Mouse (Mus musculus) myocyte (in vitro differentiated cells): ENCODE results near the gene Gm45261.

Source experiments
- E2F4 ChIP-seq: IDR thresholded peaks from one replicate; pipeline ENCODE4 v1.6.1; 2011; ENCODE audit warnings: mild to moderate bottlenecking, control low read depth, moderate library complexity; ENCODE audit not compliant: insufficient read depth
- MYOD1 ChIP-seq, 3 experiments: IDR thresholded peaks; one replicate each; pipeline ENCODE4 v1.6.1; 2011; ENCODE audit warnings: control low read depth in 2 of 3, low read depth in 2 of 3, mild to moderate bottlenecking in 2 of 3, moderate library complexity in 1 of 3; ENCODE audit not compliant: insufficient read length in 2 of 3, control insufficient read depth in 1 of 3
- POLR2A ChIP-seq: IDR thresholded peaks from one replicate; pipeline ENCODE4 v1.6.1; 2011; ENCODE audit warnings: low read depth, mild to moderate bottlenecking, control low read depth, moderate library complexity; ENCODE audit not compliant: insufficient read length
- POLR2AphosphoS2 ChIP-seq: IDR thresholded peaks from one replicate; pipeline ENCODE4 v1.6.1; 2011; ENCODE audit warnings: low read depth, control low read depth; ENCODE audit not compliant: insufficient read length
- USF1 ChIP-seq: IDR thresholded peaks from one replicate; pipeline ENCODE4 v1.6.1; 2011; ENCODE audit warnings: low read depth, mild to moderate bottlenecking, control low read depth, moderate library complexity

GRCm38 (mm10) chr1:80447554-80447953, 13.7 kb downstream of the Gm45261 start:
- TF ChIP-seq POLR2A = no peak
- TF ChIP-seq MYOD1 (IDR thresholded peaks at IDR 0.05; ENCODE audit: control insufficient read depth in 1 of 3, insufficient read length in 2 of 3, low read depth in 2 of 3) = no peak
- no peak for TF ChIP-seq USF1
- TF ChIP-seq E2F4 = no peak
- no peak for TF ChIP-seq POLR2AphosphoS2
